Mouse (Mus musculus): Measurements from ENCODE around the gene Ankdd1b.

DNA sequence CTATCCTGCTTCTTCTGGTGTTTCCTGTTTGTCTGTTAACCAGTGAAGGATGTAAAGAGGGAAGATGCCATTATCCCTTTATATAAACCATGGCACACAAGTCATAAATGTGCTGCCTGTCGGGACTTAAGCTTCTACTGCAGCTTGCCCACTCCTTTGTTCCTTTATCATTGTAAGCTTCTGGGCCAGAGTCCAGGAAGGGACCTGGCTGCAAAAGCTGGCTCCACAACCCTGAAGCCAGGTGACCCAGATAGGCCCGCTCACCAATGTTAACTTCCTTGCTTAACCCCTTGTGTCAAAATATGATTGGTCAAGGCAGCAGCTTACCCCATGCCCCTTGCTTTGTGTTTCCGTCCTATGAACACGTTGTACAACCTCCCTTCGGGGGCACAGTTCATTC is 42.5 kb downstream of the Ankdd1b start:
- TF ChIP-seq NANOG (IDR thresholded peaks at IDR 0.05; ENCODE audit: borderline replicate concordance, low read length) (no peak), CTCF (conservative IDR thresholded peaks at IDR 0.05; ENCODE audit: low read length) (no peak), POU5F1 (IDR thresholded peaks at IDR 0.05; ENCODE audit: borderline replicate concordance, low read length) (no peak)
